Mouse (Mus musculus) myocyte (in vitro differentiated cells): ENCODE measurements at regions not wholly inside any gene's neighbourhood (a gene's known extent, or its start where the extent isn't known, plus 50 kb on each side); places are given as distances from the start of the nearest gene placed in this dataset.

Experiments
- CEBPB ChIP-seq: IDR thresholded peaks from 2 replicates; pipeline ENCODE4 v1.6.1; 2011; ENCODE audit warnings: mild to moderate bottlenecking, moderate library complexity; ENCODE audit not compliant: poor library complexity, insufficient read depth, severe bottlenecking
- MAX ChIP-seq: IDR thresholded peaks from one replicate; pipeline ENCODE4 v1.6.1; 2011; ENCODE audit warnings: low read depth, mild to moderate bottlenecking, control low read depth
- POLR2A ChIP-seq: IDR thresholded peaks from one replicate; pipeline ENCODE4 v1.6.1; 2011; ENCODE audit warnings: low read depth, mild to moderate bottlenecking, control low read depth, moderate library complexity; ENCODE audit not compliant: insufficient read length
- SRF ChIP-seq: IDR thresholded peaks from one replicate; pipeline ENCODE4 v1.6.1; 2011; ENCODE audit warnings: low read depth; ENCODE audit not compliant: control insufficient read depth, insufficient read length

- TF ChIP-seq POLR2A (no peak), SRF (no peak), MAX (no peak), CEBPB (no peak)
Observed at GRCm38 (mm10) chr7:64054996-64055395, 98.6 kb upstream of the Trpm1 start.
